Mouse (Mus musculus): ENCODE data around the gene Lrrc18.

Gene Lrrc18

GRCm38 (mm10) chr14:32991082-32991481 lies at the start of gene Lrrc18:
Gene Lrrc18, plus strand, starts transcription at chr14:32991382.
- H3K27me3 ChIP-seq (ENCODE audit: control insufficient read depth, insufficient read depth, low read length, poor library complexity, severe bottlenecking): no peaks in the 10 kb centered on the region
- H3K36me3 ChIP-seq (ENCODE audit: control insufficient read depth, insufficient read depth, low read length, poor library complexity, severe bottlenecking): peaks cover 14% of the 10 kb centered on the region
- no peak for DNase-seq (ENCODE audit: low read depth, low spot score)

- H3K36me3 ChIP-seq (ENCODE audit: control insufficient read depth, insufficient read depth, low read length, poor library complexity, severe bottlenecking): no peaks in the 10 kb centered on the region
- no peaks in the 10 kb centered on the region for H3K27me3 ChIP-seq (ENCODE audit: control insufficient read depth, insufficient read depth, low read length, poor library complexity, severe bottlenecking)
- no peak for DNase-seq (ENCODE audit: low read depth, low spot score)
Observed at GRCm38 (mm10) chr14:32947512-32947911, 43.7 kb upstream of the Lrrc18 start.

DNA sequence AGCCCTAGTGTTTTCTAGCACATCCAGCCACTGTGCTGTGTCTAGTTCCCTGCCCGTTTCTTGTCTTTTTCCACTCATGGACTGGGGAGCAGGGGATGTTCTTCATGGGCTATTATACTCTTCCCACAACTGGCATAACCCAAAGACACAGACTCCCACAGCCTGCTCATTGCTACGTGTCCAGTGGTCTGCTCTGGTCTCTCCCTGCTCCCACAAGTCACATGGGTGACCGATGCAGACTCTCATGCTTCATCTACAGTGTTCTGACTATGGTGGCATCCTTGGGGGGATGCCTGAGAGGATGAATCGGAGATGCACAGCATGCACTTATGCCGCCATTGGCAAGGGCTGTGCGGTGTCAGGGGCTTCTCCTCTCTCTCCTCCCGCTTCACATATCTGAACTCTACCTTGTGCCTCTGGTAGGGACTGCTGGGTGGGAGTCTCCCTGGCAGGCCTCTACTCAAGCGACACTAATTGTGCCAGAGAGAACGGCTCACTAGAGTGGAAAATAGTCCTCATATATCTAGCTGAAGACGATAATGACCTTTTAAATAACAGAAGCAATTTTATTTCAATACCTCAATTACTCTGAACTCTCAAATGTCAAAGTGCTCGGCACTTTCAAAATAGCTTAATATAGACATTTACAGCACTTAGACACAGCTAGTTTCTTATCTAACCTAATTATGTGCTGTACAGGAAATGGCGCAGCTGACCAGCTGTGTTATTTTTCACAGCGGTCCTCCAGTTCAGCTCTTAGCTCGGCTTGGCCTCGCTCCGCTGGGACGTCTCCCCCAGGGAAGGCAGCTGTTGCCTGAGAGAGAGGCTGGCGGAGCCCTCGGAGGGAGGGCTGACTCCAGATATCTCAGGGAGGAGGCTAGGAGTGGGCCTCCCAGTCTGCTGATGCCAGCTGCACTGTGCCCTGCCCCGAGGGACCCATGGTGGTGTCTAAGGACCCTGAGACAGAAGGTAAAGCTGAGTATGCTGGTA lies 40.6 kb upstream of the Lrrc18 start:
- H3K36me3 ChIP-seq (ENCODE audit: control insufficient read depth, insufficient read depth, low read length, poor library complexity, severe bottlenecking): no peaks in the 10 kb centered on the region
- no peak for DNase-seq (ENCODE audit: low read depth, low spot score)
- no peaks in the 10 kb centered on the region for H3K27me3 ChIP-seq (ENCODE audit: control insufficient read depth, insufficient read depth, low read length, poor library complexity, severe bottlenecking)

- peaks cover 7% of the 10 kb centered on the region; the same call in 1 of the 2 replicates for H3K36me3 ChIP-seq (ENCODE audit: control insufficient read depth, insufficient read depth, low read length, poor library complexity, severe bottlenecking)
- DNase-seq (ENCODE audit: low read depth, low spot score): no peak
- H3K27me3 ChIP-seq (ENCODE audit: control insufficient read depth, insufficient read depth, low read length, poor library complexity, severe bottlenecking): no peaks in the 10 kb centered on the region
Observed at GRCm38 (mm10) chr14:32956486-32956885, 34.7 kb upstream of the Lrrc18 start.

GRCm38 (mm10) chr14:32958671-32959070 lies 32.5 kb upstream of the Lrrc18 start:
- no peak for DNase-seq (ENCODE audit: low read depth, low spot score)
- Histone ChIP-seq H3K27me3 (ENCODE audit: control insufficient read depth, insufficient read depth, low read length, poor library complexity, severe bottlenecking) (no peaks in the 10 kb centered on the region), H3K36me3 (ENCODE audit: control insufficient read depth, insufficient read depth, low read length, poor library complexity, severe bottlenecking) (peaks cover 12% of the 10 kb centered on the region)

GRCm38 (mm10) chr14:32960481-32960880 lies 30.7 kb upstream of the Lrrc18 start:
- peak; percentile 59 for DNase-seq (ENCODE audit: low read depth, low spot score)
- Histone ChIP-seq H3K36me3 (ENCODE audit: control insufficient read depth, insufficient read depth, low read length, poor library complexity, severe bottlenecking) (peaks cover 19% of the 10 kb centered on the region), H3K27me3 (ENCODE audit: control insufficient read depth, insufficient read depth, low read length, poor library complexity, severe bottlenecking) (no peaks in the 10 kb centered on the region)

DNA sequence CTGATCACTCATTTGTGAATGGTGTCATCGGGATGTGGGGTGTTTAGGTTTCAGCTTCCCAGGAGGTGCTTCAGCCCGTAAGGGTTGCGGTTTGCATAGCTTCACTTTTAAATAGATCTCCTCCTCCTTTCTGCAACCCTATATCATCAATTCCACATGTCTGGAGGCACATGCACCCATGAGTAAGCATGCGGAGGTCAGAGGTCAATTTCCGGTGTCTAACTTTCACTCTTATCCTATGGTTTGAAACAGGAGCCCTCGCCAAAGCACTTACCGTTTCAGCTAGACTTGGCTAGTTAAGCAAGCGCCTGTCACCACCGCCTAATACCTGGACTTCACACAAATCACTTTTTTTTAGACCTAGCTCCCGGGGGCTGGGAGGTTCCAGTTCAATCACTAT lies 26.4 kb upstream of the Lrrc18 start:
- DNase-seq (ENCODE audit: low read depth, low spot score): no peak
- Histone ChIP-seq H3K27me3 (ENCODE audit: control insufficient read depth, insufficient read depth, low read length, poor library complexity, severe bottlenecking) (no peaks in the 10 kb centered on the region), H3K36me3 (ENCODE audit: control insufficient read depth, insufficient read depth, low read length, poor library complexity, severe bottlenecking) (peaks cover 31% of the 10 kb centered on the region)

DNA sequence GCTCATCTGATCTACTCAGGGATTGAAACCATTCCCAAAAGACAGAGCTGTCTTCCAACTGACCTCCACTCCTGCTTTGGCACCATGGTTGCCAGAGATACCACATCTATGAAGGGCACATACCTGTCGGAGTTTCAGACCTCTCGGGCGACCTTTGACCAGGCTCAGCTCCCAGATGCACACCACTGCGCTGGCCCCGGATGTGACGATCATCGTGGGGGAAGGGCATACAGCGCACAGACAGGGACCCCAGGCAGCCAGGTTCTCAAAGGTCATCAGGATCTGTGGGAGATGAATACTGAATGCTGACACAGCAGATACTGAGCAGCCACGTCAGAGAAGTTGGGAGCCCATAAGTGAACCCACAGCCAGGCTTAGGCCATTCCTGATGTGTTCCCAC lies 20.5 kb upstream of the Lrrc18 start:
- Histone ChIP-seq H3K36me3 (ENCODE audit: control insufficient read depth, insufficient read depth, low read length, poor library complexity, severe bottlenecking) (peaks cover 34% of the 10 kb centered on the region), H3K27me3 (ENCODE audit: control insufficient read depth, insufficient read depth, low read length, poor library complexity, severe bottlenecking) (no peaks in the 10 kb centered on the region)
- DNase-seq (ENCODE audit: low read depth, low spot score): no peak

GRCm38 (mm10) chr14:32984176-32984738 lies 6.9 kb upstream of the Lrrc18 start:
- Histone ChIP-seq H3K36me3 (ENCODE audit: control insufficient read depth, insufficient read depth, low read length, poor library complexity, severe bottlenecking) (peaks cover 22% of the 10 kb centered on the region), H3K27me3 (ENCODE audit: control insufficient read depth, insufficient read depth, low read length, poor library complexity, severe bottlenecking) (no peaks in the 10 kb centered on the region)
- DNase-seq (ENCODE audit: low read depth, low spot score): no peak

- Histone ChIP-seq H3K27me3 (ENCODE audit: control insufficient read depth, insufficient read depth, low read length, poor library complexity, severe bottlenecking) (no peaks in the 10 kb centered on the region), H3K36me3 (ENCODE audit: control insufficient read depth, insufficient read depth, low read length, poor library complexity, severe bottlenecking) (peaks cover 20% of the 10 kb centered on the region)
- no peak for DNase-seq (ENCODE audit: low read depth, low spot score)
Observed at GRCm38 (mm10) chr14:32986659-32987058, 4.5 kb upstream of the Lrrc18 start.

DNA sequence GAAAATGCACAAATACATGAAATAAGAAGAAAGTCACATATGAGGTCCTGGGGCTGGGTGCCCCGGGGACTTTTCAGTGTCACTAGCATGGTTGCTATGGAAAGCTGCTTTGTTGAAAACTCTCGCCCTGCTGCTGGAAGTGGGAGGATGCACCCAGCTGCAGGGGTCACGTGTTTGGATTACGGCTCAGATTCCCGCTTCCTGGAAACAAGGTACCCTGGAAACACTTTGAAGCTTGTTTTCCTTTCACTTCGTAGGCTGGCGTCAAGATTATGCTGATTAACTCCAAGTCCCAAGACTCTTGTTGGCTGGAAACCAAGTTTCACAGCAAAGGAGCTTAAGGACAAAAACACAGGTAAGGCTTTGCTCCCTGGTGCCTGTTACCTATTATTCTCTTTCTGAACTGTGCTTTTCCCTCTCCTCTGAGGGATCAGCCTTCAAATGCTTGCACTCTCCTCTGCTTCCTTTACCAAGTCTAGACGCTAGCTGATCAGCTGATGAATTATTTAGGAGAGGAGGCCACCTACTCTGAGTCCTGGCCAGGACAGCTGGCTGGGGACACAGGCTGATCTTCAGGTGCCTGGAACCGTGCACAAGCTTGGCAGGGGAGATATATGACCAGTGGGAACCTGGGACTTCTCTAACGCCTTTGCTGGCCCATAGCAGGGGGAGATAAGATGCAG lies 3.9 kb downstream of the Lrrc18 start:
- H3K27me3 ChIP-seq (ENCODE audit: control insufficient read depth, insufficient read depth, low read length, poor library complexity, severe bottlenecking): no peaks in the 10 kb centered on the region
- no peak for DNase-seq (ENCODE audit: low read depth, low spot score)
- H3K36me3 ChIP-seq (ENCODE audit: control insufficient read depth, insufficient read depth, low read length, poor library complexity, severe bottlenecking): peaks cover 20% of the 10 kb centered on the region

GRCm38 (mm10) chr14:32999511-32999910 lies 8.3 kb downstream of the Lrrc18 start:
- Histone ChIP-seq H3K27me3 (ENCODE audit: control insufficient read depth, insufficient read depth, low read length, poor library complexity, severe bottlenecking) (no peaks in the 10 kb centered on the region), H3K36me3 (ENCODE audit: control insufficient read depth, insufficient read depth, low read length, poor library complexity, severe bottlenecking) (peaks cover 27% of the 10 kb centered on the region)
- no peak for DNase-seq (ENCODE audit: low read depth, low spot score)

- no peaks in the 10 kb centered on the region for H3K27me3 ChIP-seq (ENCODE audit: control insufficient read depth, insufficient read depth, low read length, poor library complexity, severe bottlenecking)
- peaks cover 27% of the 10 kb centered on the region for H3K36me3 ChIP-seq (ENCODE audit: control insufficient read depth, insufficient read depth, low read length, poor library complexity, severe bottlenecking)
- no peak for DNase-seq (ENCODE audit: low read depth, low spot score)
Observed at GRCm38 (mm10) chr14:33000112-33000979, 9.2 kb downstream of the Lrrc18 start.

GRCm38 (mm10) chr14:33005114-33005513 lies 13.9 kb downstream of the Lrrc18 start:
- DNase-seq (ENCODE audit: low read depth, low spot score): no peak
- Histone ChIP-seq H3K27me3 (ENCODE audit: control insufficient read depth, insufficient read depth, low read length, poor library complexity, severe bottlenecking) (no peaks in the 10 kb centered on the region), H3K36me3 (ENCODE audit: control insufficient read depth, insufficient read depth, low read length, poor library complexity, severe bottlenecking) (peaks cover 21% of the 10 kb centered on the region)
